Comparison of ENCODE assay signal across 11 mouse cellular contexts in genomic region chr4:148771409-148771929, GRCm38 (mm10). TPM values are rescaled to one million over a fixed set of nuclear protein-coding genes. Genes with fewer than 3 reads are reported as not detected.
DNase-seq lines count a peak whose midpoint lies in the region; ATAC-seq and TF ChIP-seq lines count a peak whose summit lies in the region.
"Had no signal": no experiment of that assay in that cellular context is flagged by ENCODE, and none has a peak within 500 bp of the region (broad histone marks: within the 10 kb centered on the region; RNA-seq: fewer than 3 reads in every experiment).

No protein-coding gene starts in this region.

- peak overlapping the region; percentile 21 for H3K4me2 ChIP-seq in kidney, embryonic 14.5 days (replicated peaks; ENCODE audit: low read depth, low read length)
- H3K4me2 ChIP-seq in embryonic facial prominence, embryonic 13.5 days = peak overlapping the region; percentile 26; the same call in 1 of the 2 replicates
- H3K4me2 ChIP-seq in hindbrain, embryonic 14.5 days (replicated peaks) = peak overlapping the region; percentile 38
- H3K4me2 ChIP-seq in midbrain, postnatal 0 days (ENCODE audit: low read depth, low read length, poor library complexity, severe bottlenecking) = peak overlapping the region; percentile 38
- H3K4me2 ChIP-seq: liver, embryonic 11.5 days had no signal

- DNase-seq in kidney, postnatal 10 days = no peak
- no peak for DNase-seq in hindbrain, embryonic 14.5 days (ENCODE audit: low spot score)
- DNase-seq in midbrain, postnatal 0 days (ENCODE audit: low spot score) = peak; percentile 9
- DNase-seq in right cerebral cortex, postnatal 10 days (ENCODE audit: low spot score in 2 of 2) = no peak
- DNase-seq in urinary bladder, postnatal 36 days (ENCODE audit: low spot score in 2 of 2) = no peak
- DNase-seq: cerebellum, adult 18-20 months; kidney, adult 8-10 months had no signal

- ATAC-seq in kidney, embryonic 14.5 days (ENCODE audit: low FRiP score, low TSS enrichment) = no peak
- ATAC-seq in embryonic facial prominence, embryonic 13.5 days (ENCODE audit: insufficient number of reproducible peaks, insufficient read depth, low FRiP score, low TSS enrichment, low read depth) = no peak
- ATAC-seq in hindbrain, embryonic 14.5 days (ENCODE audit: low FRiP score) = no peak
- no peak; the same call in 1 of the 2 replicates for ATAC-seq in midbrain, postnatal 0 days (ENCODE audit: low FRiP score)
- no peak for ATAC-seq in megakaryocyte, adult 5-6 weeks (ENCODE audit: poor library complexity, severe bottlenecking)

- 2% methylated on average over 14 of the region's 14 CpGs for WGBS in kidney, embryonic 14.5 days
- 3% methylated on average over 14 of the region's 14 CpGs for WGBS in embryonic facial prominence, embryonic 13.5 days
- WGBS in hindbrain, embryonic 14.5 days = 2% methylated on average over 14 of the region's 14 CpGs
- 1% methylated on average over 14 of the region's 14 CpGs for WGBS in midbrain, postnatal 0 days

- no peaks in the 10 kb centered on the region for H3K9me3 ChIP-seq in kidney, embryonic 14.5 days (ENCODE audit: control insufficient read depth, low read length)
- H3K9me3 ChIP-seq in embryonic facial prominence, embryonic 13.5 days = no peaks in the 10 kb centered on the region
- H3K9me3 ChIP-seq in hindbrain, embryonic 14.5 days (ENCODE audit: control insufficient read depth, low read length) = no peaks in the 10 kb centered on the region
- no peaks in the 10 kb centered on the region for H3K9me3 ChIP-seq in midbrain, postnatal 0 days (ENCODE audit: low read length)

- H3K36me3 ChIP-seq in kidney, embryonic 14.5 days (ENCODE audit: control insufficient read depth, insufficient read depth, low read length) = no peaks in the 10 kb centered on the region
- no peaks in the 10 kb centered on the region for H3K36me3 ChIP-seq in embryonic facial prominence, embryonic 13.5 days
- H3K36me3 ChIP-seq in hindbrain, embryonic 14.5 days (replicated peaks; ENCODE audit: control insufficient read depth, insufficient read depth) = no peaks in the 10 kb centered on the region
- no peaks in the 10 kb centered on the region for H3K36me3 ChIP-seq in midbrain, postnatal 0 days (ENCODE audit: insufficient read depth, low read length)

- H3K9ac ChIP-seq in kidney, embryonic 14.5 days (ENCODE audit: low read depth, low read length) = peak overlapping the region; percentile 40
- H3K9ac ChIP-seq in embryonic facial prominence, embryonic 13.5 days = no peak overlapping the region
- H3K9ac ChIP-seq in hindbrain, embryonic 14.5 days = no peak overlapping the region
- H3K9ac ChIP-seq in midbrain, postnatal 0 days (replicated peaks; ENCODE audit: low read length, poor library complexity, severe bottlenecking) = no peak overlapping the region

- H3K27me3 ChIP-seq in kidney, embryonic 14.5 days (ENCODE audit: control insufficient read depth, insufficient read depth, low read length) = peaks cover 30% of the 10 kb centered on the region
- peaks cover 69% of the 10 kb centered on the region for H3K27me3 ChIP-seq in embryonic facial prominence, embryonic 13.5 days
- peaks cover 29% of the 10 kb centered on the region for H3K27me3 ChIP-seq in hindbrain, embryonic 14.5 days (ENCODE audit: control insufficient read depth, insufficient read depth, low read length)
- H3K27me3 ChIP-seq in midbrain, postnatal 0 days (ENCODE audit: insufficient read depth, low read length) = peaks cover 19% of the 10 kb centered on the region

- H3K4me3 ChIP-seq in kidney, embryonic 14.5 days (ENCODE audit: low read length) = peak overlapping the region; percentile 8; the same call in 1 of the 2 replicates
- H3K4me3 ChIP-seq in embryonic facial prominence, embryonic 13.5 days = peak overlapping the region; percentile 12; the same call in 1 of the 2 replicates
- no peak overlapping the region for H3K4me3 ChIP-seq in hindbrain, embryonic 14.5 days (replicated peaks; ENCODE audit: low read length)
- H3K4me3 ChIP-seq in midbrain, postnatal 0 days (ENCODE audit: low read depth, low read length) = peak overlapping the region; percentile 8; the same call in 1 of the 2 replicates

- H3K4me1 ChIP-seq in kidney, embryonic 14.5 days (ENCODE audit: control insufficient read depth, insufficient read depth, low read length) = peaks cover 30% of the 10 kb centered on the region
- H3K4me1 ChIP-seq in embryonic facial prominence, embryonic 13.5 days = peaks cover 27% of the 10 kb centered on the region
- H3K4me1 ChIP-seq in hindbrain, embryonic 14.5 days (replicated peaks; ENCODE audit: control insufficient read depth, insufficient read depth, low read length) = peaks cover 46% of the 10 kb centered on the region
- H3K4me1 ChIP-seq in midbrain, postnatal 0 days (ENCODE audit: insufficient read depth, low read length) = peaks cover 10% of the 10 kb centered on the region

- H3K27ac ChIP-seq in kidney, embryonic 14.5 days (ENCODE audit: low read depth, low read length) = no peak overlapping the region
- no peak overlapping the region for H3K27ac ChIP-seq in embryonic facial prominence, embryonic 13.5 days
- H3K27ac ChIP-seq in hindbrain, embryonic 14.5 days = no peak overlapping the region
- H3K27ac ChIP-seq in midbrain, postnatal 0 days (ENCODE audit: low read depth, low read length) = no peak overlapping the region

- TF ChIP-seq CTCF in midbrain, postnatal 0 days (IDR thresholded peaks at IDR 0.05) = peak; percentile 52

RNA-seq across cellular contexts. Expression of gene Casz1, which starts 32.8 kb away (rescaled TPM):
- 3.9 and 7.6 TPM in 2 replicates for polyA plus RNA-seq in kidney, embryonic 14.5 days (2014; fragmentation: Nextera tagmentation; extraction: Ambion mirVana)
- polyA plus RNA-seq in embryonic facial prominence, embryonic 13.5 days (2015; fragmentation: Nextera tagmentation; extraction: Ambion mirVana) = 4.0 and 4.2 TPM in 2 replicates
- polyA plus RNA-seq in hindbrain, embryonic 14.5 days (2014; fragmentation: Nextera tagmentation; extraction: Ambion mirVana) = 6.6 and 7.1 TPM in 2 replicates
- total RNA-seq in midbrain, postnatal 0 days (2014; rRNA removed) = 3.7 and 4.0 TPM in 2 replicates
- polyA plus RNA-seq in midbrain, postnatal 0 days (2015; fragmentation: Nextera tagmentation; extraction: Ambion mirVana) = 2.0 TPM in 2 replicates
- 3.0 and 3.3 TPM in 2 replicates for total RNA-seq in megakaryocyte, adult 5-6 weeks (2015)
- 1.7 and 2.5 TPM in 2 replicates for total RNA-seq in megakaryocyte, adult 5-6 weeks (2017)
